In genomic region chr5:136061567-136061966, GRCm38 (mm10) we compare ENCODE assay signal across 8 mouse cellular contexts. TPM values are rescaled to one million over a fixed set of nuclear protein-coding genes. Genes with fewer than 3 reads are reported as not detected.
DNase-seq lines count a peak whose midpoint lies in the region; ATAC-seq lines count a peak whose summit lies in the region.

No protein-coding gene starts in this region.

- ATAC-seq in heart, embryonic 12.5 days (ENCODE audit: insufficient number of reproducible peaks, low FRiP score) = no peak
- ATAC-seq in stomach, embryonic 16.5 days (ENCODE audit: insufficient read depth, low FRiP score) = no peak

- no peak overlapping the region for H3K4me3 ChIP-seq in heart, embryonic 12.5 days
- no peak overlapping the region for H3K4me3 ChIP-seq in stomach, embryonic 16.5 days (replicated peaks; ENCODE audit: low read length)

- intact Hi-C loops in left cerebral cortex, postnatal 4 days (cut with DNase I) = no loop called here

- DNase-seq in heart, adult 11 months = peak; percentile 96
- DNase-seq in brain, adult 2 months (ENCODE audit: low read depth, low spot score) = peak; percentile 64
- DNase-seq in frontal cortex, postnatal 14 days (ENCODE audit: low spot score in 2 of 2) = peak; percentile 48 to 75
- DNase-seq in kidney, adult 11 months = peak; percentile 68
- DNase-seq in left cerebral cortex, postnatal 4 days = peak; percentile 84
- peak; percentile 73 for DNase-seq in naive thymus-derived CD4-positive, alpha-beta T cell, adult 2 months (ENCODE audit: low read depth)

- H3K36me3 ChIP-seq in heart, embryonic 12.5 days = no peaks in the 10 kb centered on the region
- no peaks in the 10 kb centered on the region for H3K36me3 ChIP-seq in stomach, embryonic 16.5 days (ENCODE audit: control insufficient read depth, insufficient read depth, low read length)

- WGBS in heart, embryonic 12.5 days = 6% methylated on average over 12 of the region's 12 CpGs
- WGBS in stomach, embryonic 16.5 days = 9% methylated on average over 12 of the region's 12 CpGs

- H3K4me2 ChIP-seq in heart, embryonic 12.5 days = no peak overlapping the region
- H3K4me2 ChIP-seq in stomach, embryonic 16.5 days (ENCODE audit: low read depth, low read length) = no peak overlapping the region

- no peak overlapping the region for H3K27ac ChIP-seq in heart, embryonic 12.5 days (ENCODE audit: poor library complexity, severe bottlenecking)
- H3K27ac ChIP-seq in stomach, embryonic 16.5 days (ENCODE audit: low read length) = no peak overlapping the region

- peaks cover 34% of the 10 kb centered on the region for H3K27me3 ChIP-seq in heart, embryonic 12.5 days (replicated peaks)
- no peaks in the 10 kb centered on the region for H3K27me3 ChIP-seq in stomach, embryonic 16.5 days (ENCODE audit: control insufficient read depth, insufficient read depth, low read length)

- no peaks in the 10 kb centered on the region for H3K9me3 ChIP-seq in heart, embryonic 12.5 days (replicated peaks)
- no peaks in the 10 kb centered on the region for H3K9me3 ChIP-seq in stomach, embryonic 16.5 days (replicated peaks; ENCODE audit: control insufficient read depth, low read length)

- H3K4me1 ChIP-seq in heart, embryonic 12.5 days (replicated peaks) = no peaks in the 10 kb centered on the region
- H3K4me1 ChIP-seq in stomach, embryonic 16.5 days (ENCODE audit: control insufficient read depth, insufficient read depth, low read length) = 0 out of 2 replicates have a peak, but pooled peaks cover 4% of the 10 kb centered on the region

- H3K9ac ChIP-seq in heart, embryonic 12.5 days = no peak overlapping the region
- peak overlapping the region; percentile 42; the same call in 1 of the 2 replicates for H3K9ac ChIP-seq in stomach, embryonic 16.5 days (ENCODE audit: low read length)

RNA-seq across cellular contexts. Expression of gene Upk3bl, which starts 7.3 kb away (rescaled TPM):
- polyA plus RNA-seq in heart, embryonic 12.5 days (2016; fragmentation: Nextera tagmentation; extraction: Ambion mirVana) = 0.40 and 0.50 TPM in 2 replicates
- not detected for total RNA-seq in left cerebral cortex, postnatal 4 days (2021)
- polyA plus RNA-seq in stomach, embryonic 16.5 days (2015; fragmentation: Nextera tagmentation; extraction: Ambion mirVana) = 190 and 227 TPM in 2 replicates

RNA-seq across cellular contexts. Expression of gene Rasa4, which starts 22.1 kb away (rescaled TPM):
- 1.0 and 1.6 TPM in 2 replicates for polyA plus RNA-seq in heart, embryonic 12.5 days (2016; fragmentation: Nextera tagmentation; extraction: Ambion mirVana)
- 10 to 100 TPM in 1 of 2 experiments, 1 to 10 TPM in 1; 10.0 to 13.1 TPM for total RNA-seq in left cerebral cortex, postnatal 4 days (2021)
- 9.6 and 9.7 TPM in 2 replicates for polyA plus RNA-seq in stomach, embryonic 16.5 days (2015; fragmentation: Nextera tagmentation; extraction: Ambion mirVana)

RNA-seq across cellular contexts. Expression of gene Upk3b, which starts 23.3 kb away (rescaled TPM):
- polyA plus RNA-seq in heart, embryonic 12.5 days (2016; fragmentation: Nextera tagmentation; extraction: Ambion mirVana) = 60.2 and 60.5 TPM in 2 replicates
- total RNA-seq in left cerebral cortex, postnatal 4 days (2021) = not detected
- polyA plus RNA-seq in stomach, embryonic 16.5 days (2015; fragmentation: Nextera tagmentation; extraction: Ambion mirVana) = 34.0 and 38.2 TPM in 2 replicates

RNA-seq across cellular contexts. Expression of gene Polr2j, which starts 54.9 kb away (rescaled TPM):
- 147 and 161 TPM in 2 replicates for polyA plus RNA-seq in heart, embryonic 12.5 days (2016; fragmentation: Nextera tagmentation; extraction: Ambion mirVana)
- total RNA-seq in left cerebral cortex, postnatal 4 days (2021) = 10 to 100 TPM; 88.0 to 92.4 TPM
- 198 and 202 TPM in 2 replicates for polyA plus RNA-seq in stomach, embryonic 16.5 days (2015; fragmentation: Nextera tagmentation; extraction: Ambion mirVana)

Comparison
In these comparisons a context has a peak if more than half of its experiments do, and no peak if none do; other contexts are left out.
1. RNA of gene Upk3bl, which starts 7.3 kb away (polyA plus RNA-seq): 190 to 227 TPM in stomach, embryonic 16.5 days; 0.40 to 0.50 TPM in heart, embryonic 12.5 days; every median in the first group is over 100 times any median in the second.
2. Peak in every context shown above with its lines, with median percentiles within 50 percentile points of each other: DNase-seq.